Mouse (Mus musculus) E14TG2a.4 (cell line): ENCODE results near the gene Slc2a9.
A peak's percentile ranks its signal among the peaks of the same experiment; 100 is the strongest.

Source experiments
- H3K27me3 ChIP-seq: 2 replicates; pipeline ENCODE4 v1.6.1; 2014; ENCODE audit warnings: low read length, control low read depth; ENCODE audit not compliant: insufficient read depth
- H3K36me3 ChIP-seq: 2 replicates; pipeline ENCODE4 v1.6.1; 2014; ENCODE audit warnings: low read length, control low read depth; ENCODE audit not compliant: insufficient read depth
- H3K4me1 ChIP-seq: replicated peaks from 2 replicates; pipeline ENCODE4 v1.6.1; 2014; ENCODE audit warnings: low read depth, low read length, control low read depth
- H3K4me3 ChIP-seq: replicated peaks from 2 replicates; pipeline ENCODE4 v1.5.1; 2014; ENCODE audit warnings: mild to moderate bottlenecking, low read length
- H3K9me3 ChIP-seq: 2 replicates; pipeline ENCODE4 v1.6.1; 2014; ENCODE audit warnings: low read length, control low read depth
- CTCF ChIP-seq: conservative IDR thresholded peaks from 2 replicates; pipeline ENCODE4 v1.5.1; 2014; ENCODE audit warnings: low read length
- NANOG ChIP-seq: IDR thresholded peaks from 2 replicates; pipeline ENCODE4 v1.6.1; 2014; ENCODE audit warnings: borderline replicate concordance, low read length, mixed read lengths
- POU5F1 ChIP-seq: IDR thresholded peaks from 2 replicates; pipeline ENCODE4 v1.6.1; 2014; ENCODE audit warnings: low read length, borderline replicate concordance

The Slc2a9 gene

DNA sequence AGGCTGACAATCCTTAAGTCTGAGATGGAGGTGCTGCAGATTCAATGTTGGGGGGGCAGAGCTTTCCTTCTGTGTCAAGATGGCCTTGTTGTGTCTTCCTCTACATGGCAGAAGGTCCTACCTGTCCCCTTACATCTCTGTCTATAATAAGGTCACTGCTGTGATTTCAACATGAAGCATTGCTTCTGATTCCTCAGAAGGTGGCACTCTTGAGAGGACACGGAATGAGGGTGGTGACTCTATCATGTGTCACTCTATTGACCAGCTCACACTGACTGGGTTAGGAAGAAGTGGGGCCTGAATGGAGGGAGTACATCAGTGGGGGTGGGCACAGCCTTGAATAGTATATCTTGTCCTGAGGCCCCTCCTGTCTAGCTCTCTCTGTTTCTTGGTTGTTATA is 168.4 kb downstream of the Slc2a9 start:
- TF ChIP-seq POU5F1 (no peak), CTCF (no peak), NANOG (no peak)
- no peaks in the 10 kb centered on the region for H3K36me3 ChIP-seq
- H3K4me1 ChIP-seq, result no peaks in the 10 kb centered on the region
- H3K4me3 ChIP-seq, result no peak overlapping the region
- peaks cover 18% of the 10 kb centered on the region for H3K9me3 ChIP-seq
- H3K27me3 ChIP-seq, result no peaks in the 10 kb centered on the region

DNA sequence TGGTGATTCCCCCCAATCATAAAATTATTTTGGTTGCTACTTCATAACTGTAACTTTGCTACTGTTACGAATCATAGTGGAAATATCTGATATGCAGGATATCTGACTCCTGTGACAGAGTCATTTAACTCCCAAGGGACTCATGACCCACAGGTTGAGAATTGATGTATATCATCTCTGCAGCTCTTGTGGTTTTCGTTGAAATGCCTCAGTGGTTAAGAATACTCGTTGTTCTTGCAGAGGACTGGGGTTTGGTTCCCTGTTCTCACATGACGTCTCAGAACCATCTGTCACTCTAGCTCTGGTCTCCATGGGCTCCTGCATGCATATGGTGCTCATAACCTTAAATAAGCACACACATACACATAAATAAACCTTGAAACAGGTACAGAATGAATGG is 169.6 kb downstream of the Slc2a9 start:
- Histone ChIP-seq H3K27me3 (no peaks in the 10 kb centered on the region), H3K36me3 (no peaks in the 10 kb centered on the region), H3K9me3 (peaks cover 28% of the 10 kb centered on the region), H3K4me1 (no peaks in the 10 kb centered on the region), H3K4me3 (no peak overlapping the region)
- TF ChIP-seq POU5F1 (no peak), CTCF (no peak), NANOG (no peak)

DNA sequence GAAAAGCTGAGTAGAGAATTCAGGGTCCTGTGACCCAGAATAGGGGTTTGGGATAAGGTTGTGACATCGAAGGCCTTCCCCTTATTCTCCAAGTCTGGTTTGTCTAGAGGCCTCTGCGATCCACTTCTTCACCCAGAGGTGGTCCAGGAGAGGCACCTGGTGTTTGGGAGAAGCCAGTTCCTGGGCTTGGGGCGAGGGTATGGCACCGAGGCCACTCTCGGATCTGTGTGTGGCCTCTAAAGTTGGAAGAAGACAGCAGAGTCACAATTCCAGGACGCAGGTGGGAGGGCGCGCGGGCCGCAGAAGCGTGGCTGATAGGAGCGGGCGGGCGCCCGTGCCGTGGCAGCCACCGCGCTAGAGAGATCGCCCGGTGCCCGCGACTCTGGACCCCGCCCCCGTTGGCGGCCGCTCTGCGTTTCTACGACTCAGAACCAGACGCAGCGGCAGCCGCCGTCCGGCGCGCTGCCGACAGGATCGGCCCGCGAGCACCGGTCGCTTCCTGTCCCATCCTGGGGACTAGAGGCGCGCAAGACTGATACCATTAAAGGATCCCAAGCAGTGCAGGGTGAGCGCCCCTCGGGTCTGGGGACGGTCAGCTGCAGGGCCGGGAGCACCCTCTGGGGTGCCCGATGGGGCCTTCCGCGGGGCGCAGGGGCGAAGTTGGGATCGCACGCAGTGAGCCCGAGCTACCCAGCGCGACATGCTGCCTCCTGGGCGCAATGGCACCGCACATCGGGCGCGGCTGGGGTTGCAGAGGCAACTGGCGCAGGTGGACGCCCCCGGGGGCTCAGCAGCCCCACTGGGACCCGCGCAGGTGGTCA is 183.8 kb downstream of the Slc2a9 start, which contains the start of gene Drd5:
Gene Drd5, plus strand, starts transcription at position 402 of the 821 bp plus-strand sequence.
- H3K36me3 ChIP-seq, result no peaks in the 10 kb centered on the region
- peaks cover 92% of the 10 kb centered on the region for H3K27me3 ChIP-seq
- peak within 1 kb of the TSS; percentile 80 for H3K4me3 ChIP-seq
- TF ChIP-seq POU5F1, result no peak
- TF ChIP-seq CTCF, result no peak
- no peak for TF ChIP-seq NANOG
- peaks cover 12% of the 10 kb centered on the region for H3K4me1 ChIP-seq
- peaks cover 9% of the 10 kb centered on the region for H3K9me3 ChIP-seq

DNA sequence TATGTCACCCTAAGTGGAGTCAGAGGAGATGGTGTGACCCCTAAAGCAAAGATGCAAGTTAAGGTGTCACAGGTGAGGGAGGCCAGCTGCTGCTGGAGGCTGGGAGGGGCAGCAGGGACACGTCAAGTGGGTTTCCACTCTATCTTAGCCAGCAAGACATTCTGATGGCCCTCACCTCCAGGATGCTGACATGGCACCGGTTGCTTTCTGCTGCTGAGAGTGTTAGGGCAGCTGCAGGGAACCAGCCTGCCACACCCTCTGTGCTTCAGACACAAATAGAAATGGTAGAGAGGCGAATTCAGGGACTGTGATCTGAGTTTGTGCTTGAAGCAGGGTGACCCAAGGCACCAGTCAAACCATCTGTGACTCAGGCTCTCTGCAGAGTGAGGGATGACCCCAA is 193.1 kb downstream of the Slc2a9 start:
- H3K36me3 ChIP-seq, result no peaks in the 10 kb centered on the region
- H3K4me3 ChIP-seq, result no peak overlapping the region
- peaks cover 7% of the 10 kb centered on the region for H3K9me3 ChIP-seq
- no peaks in the 10 kb centered on the region for H3K4me1 ChIP-seq
- peaks cover 41% of the 10 kb centered on the region for H3K27me3 ChIP-seq
- TF ChIP-seq POU5F1 (no peak), NANOG (no peak), CTCF (no peak)

DNA sequence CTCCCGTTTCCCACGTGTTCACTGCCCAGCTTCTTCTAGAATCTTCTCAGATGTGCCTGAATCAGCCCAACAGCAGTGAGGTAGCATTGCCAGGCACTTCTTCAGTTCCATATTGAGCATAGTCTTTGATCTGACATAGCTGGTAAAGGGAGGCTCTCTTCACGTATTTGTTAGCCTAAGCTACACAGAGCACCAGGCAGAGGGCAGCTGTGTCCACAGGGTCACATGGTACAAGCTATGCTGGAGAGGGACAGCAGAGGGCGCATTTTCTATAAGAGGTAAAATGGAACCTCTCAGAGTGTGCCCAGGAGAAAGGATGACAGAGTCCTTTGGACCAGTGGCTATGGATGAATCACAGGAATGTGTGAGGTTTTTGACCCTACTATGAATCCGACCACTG is 194.1 kb downstream of the Slc2a9 start:
- TF ChIP-seq NANOG (no peak), POU5F1 (no peak), CTCF (peak; percentile 40)
- no peak overlapping the region for H3K4me3 ChIP-seq
- H3K9me3 ChIP-seq, result peaks cover 7% of the 10 kb centered on the region
- peaks cover 34% of the 10 kb centered on the region for H3K27me3 ChIP-seq
- no peaks in the 10 kb centered on the region for H3K36me3 ChIP-seq
- no peaks in the 10 kb centered on the region for H3K4me1 ChIP-seq

DNA sequence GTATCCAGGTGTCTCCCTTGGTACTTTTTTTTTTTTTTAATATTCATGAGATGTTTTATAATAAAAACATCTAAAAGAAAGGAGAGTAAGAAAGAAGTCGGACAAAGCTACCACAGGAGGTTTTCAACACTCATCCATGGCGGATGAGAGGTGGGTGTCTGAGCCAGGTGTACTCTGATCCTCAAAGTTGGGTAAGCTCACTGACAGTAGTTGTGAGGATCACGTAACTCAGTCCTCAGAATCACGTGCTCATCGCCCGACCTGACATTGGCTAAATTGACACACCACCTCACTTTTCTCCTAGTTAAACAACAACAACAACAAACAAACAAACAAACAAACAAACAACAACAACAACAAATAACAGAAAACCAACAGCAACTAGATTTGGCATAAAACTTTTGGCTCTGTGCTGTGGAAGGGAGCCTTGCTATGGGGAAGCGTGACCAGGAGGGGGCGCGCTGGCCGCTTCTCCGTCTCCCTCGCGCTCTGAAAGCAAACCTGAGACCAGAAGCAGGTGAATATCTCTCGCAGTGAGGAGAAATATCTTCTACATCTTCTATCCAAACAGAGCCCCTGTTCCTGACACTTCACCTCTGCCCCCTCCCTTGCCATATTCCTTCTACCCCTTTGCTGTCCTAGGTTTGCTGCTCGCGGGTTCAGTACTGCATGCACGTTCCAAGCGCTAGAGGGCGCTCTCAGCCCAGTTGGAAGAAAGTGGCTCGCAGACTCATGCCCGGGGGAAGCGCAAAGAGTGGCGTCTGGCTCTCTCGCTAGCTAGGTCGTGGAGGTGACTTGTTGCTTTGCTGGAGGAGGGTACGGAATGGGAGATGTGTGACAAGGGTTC is 195.5 kb downstream of the Slc2a9 start:
- no peaks in the 10 kb centered on the region for H3K36me3 ChIP-seq
- TF ChIP-seq NANOG (no peak), CTCF (peak; percentile 87)
- H3K4me1 ChIP-seq, result peaks cover 7% of the 10 kb centered on the region
- peaks cover 1% of the 10 kb centered on the region; the same call in 1 of the 2 replicates for H3K9me3 ChIP-seq
- peak overlapping the region; percentile 67 for H3K4me3 ChIP-seq
- H3K27me3 ChIP-seq, result peaks cover 33% of the 10 kb centered on the region

DNA sequence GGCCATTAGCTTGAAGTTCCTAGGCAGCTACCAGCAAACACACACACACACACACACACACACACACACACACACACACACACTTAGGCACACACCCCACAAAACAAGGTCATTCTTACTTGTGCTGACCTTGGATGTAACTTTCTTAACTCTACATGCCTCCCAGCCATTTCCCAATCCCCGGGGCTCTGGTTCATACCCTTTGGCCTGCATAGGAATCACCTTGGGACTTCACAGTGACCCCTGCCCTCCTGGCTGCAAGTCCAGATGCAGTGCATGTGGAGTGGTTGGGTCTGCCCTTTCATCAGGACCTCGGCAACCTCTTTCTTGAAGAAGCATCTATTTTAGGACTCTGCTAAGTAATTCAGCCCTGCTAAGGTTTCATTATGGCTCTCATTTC is 197.7 kb downstream of the Slc2a9 start:
- Histone ChIP-seq H3K27me3 (peaks cover 48% of the 10 kb centered on the region), H3K9me3 (no peaks in the 10 kb centered on the region), H3K4me3 (no peak overlapping the region), H3K4me1 (peaks cover 12% of the 10 kb centered on the region), H3K36me3 (no peaks in the 10 kb centered on the region)
- TF ChIP-seq NANOG, result no peak

DNA sequence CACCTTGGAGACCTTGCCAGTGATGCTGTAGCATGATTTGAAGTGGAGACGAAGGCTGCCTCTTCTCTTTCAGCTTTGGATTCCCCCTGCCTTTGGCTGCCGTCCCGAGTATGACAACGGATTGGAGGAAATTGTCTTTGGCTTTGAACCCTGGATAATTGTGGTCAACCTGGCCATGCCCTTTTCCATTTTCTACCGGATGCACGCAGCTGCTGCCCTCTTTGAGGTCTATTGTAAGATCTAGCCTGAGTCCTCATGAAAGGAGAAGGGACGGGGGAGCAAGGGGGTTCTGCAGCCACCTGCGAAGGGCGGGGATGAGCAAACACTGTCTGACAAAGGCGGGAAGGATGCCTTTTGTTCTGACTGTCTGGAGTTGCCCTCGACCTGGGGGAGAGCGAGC is 200.3 kb downstream of the Slc2a9 start:
- no peaks in the 10 kb centered on the region for H3K9me3 ChIP-seq
- TF ChIP-seq CTCF, result no peak
- no peak for TF ChIP-seq NANOG

DNA sequence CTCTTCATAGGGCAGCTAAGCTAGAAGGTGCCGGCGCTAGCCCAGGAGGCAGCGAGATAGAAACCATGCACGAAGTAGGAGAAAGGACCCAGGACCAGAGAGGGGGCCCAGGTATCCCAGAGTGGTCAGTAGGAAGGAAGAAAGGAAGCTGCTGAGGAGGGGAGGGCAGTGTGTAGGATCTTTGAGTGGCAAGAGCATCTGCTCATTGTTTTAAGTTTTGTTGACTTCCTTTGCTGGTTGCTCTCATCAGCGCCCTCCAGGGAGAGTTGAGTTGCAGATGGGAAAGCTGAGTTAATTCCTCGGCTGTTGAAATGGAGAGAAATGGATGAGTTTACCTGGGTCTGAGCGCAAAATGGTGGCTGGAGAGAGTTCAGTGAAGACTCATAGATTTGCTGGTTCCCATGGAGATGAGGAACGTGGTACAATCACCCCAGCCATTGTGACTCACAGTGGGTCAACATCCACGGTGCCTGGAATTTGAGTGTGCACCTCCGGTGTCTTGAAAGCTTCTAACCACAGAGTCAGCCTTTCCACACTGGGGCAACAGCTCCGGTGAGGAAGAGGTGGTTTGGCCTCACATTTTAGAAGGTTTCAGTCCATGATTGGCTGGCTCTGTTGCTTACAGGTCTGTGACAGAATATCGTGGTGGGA is 201.1 kb downstream of the Slc2a9 start:
- H3K27me3 ChIP-seq, result peaks cover 49% of the 10 kb centered on the region
- no peaks in the 10 kb centered on the region for H3K9me3 ChIP-seq
- peaks cover 20% of the 10 kb centered on the region for H3K4me1 ChIP-seq
- TF ChIP-seq POU5F1, result no peak
- no peak for TF ChIP-seq CTCF
- TF ChIP-seq NANOG, result no peak
- H3K36me3 ChIP-seq, result no peaks in the 10 kb centered on the region
- H3K4me3 ChIP-seq, result no peak overlapping the region

More for the DNA sequence above, 200.3 kb downstream of the Slc2a9 start:
- peaks cover 20% of the 10 kb centered on the region for H3K4me1 ChIP-seq
- no peaks in the 10 kb centered on the region for H3K36me3 ChIP-seq
- peaks cover 49% of the 10 kb centered on the region for H3K27me3 ChIP-seq
- no peak overlapping the region for H3K4me3 ChIP-seq
